Mouse (Mus musculus) small intestine, adult 2 months (tissue): Measurements from ENCODE around the gene Lbr.

Experiments used
- CTCF ChIP-seq: fragments of 200-500 bp; IDR thresholded peaks from 2 replicates; pipeline ENCODE4 v1.5.1; 2012; ENCODE audit warnings: low read depth, mild to moderate bottlenecking, control low read depth, inconsistent platforms, low read length, moderate library complexity, mixed read lengths; ENCODE audit not compliant: insufficient replicate concordance, insufficient read length; ENCODE audit errors: extremely low read depth
- POLR2A ChIP-seq: fragments of 200-500 bp; IDR thresholded peaks from 2 replicates; pipeline ENCODE4 v1.6.1; 2012; ENCODE audit warnings: low read depth, mild to moderate bottlenecking, control low read depth, inconsistent platforms, low read length, moderate library complexity

GRCm38 (mm10) chr1:181851521-181852310 lies 8.9 kb upstream of the Lbr start:
- TF ChIP-seq POLR2A (no peak), CTCF (no peak)
